Mouse (Mus musculus) liver, embryonic 12.5 days (tissue): Measurements from ENCODE around the gene Slc4a3. TPM values are rescaled to one million over a fixed set of nuclear protein-coding genes. Genes with fewer than 3 reads are reported as not detected.

Source experiments
- polyA plus RNA-seq: library from polyadenylated mRNA; unstranded; fragments of >200 nt; fragmentation: Nextera tagmentation; extraction: Ambion mirVana; gene quantifications from 2 replicates; pipeline ENCODE4 v1.2.1, GENCODE M21; 2016

Gene Slc4a3
- polyA plus RNA-seq, 1 experiment from 2014 or later = 2.4 TPM

Other genes starting within 250 kb of the Slc4a3 start
- 66.3 and 67.4 TPM in 2 replicates for gene Dnpep, start 228.3 kb upstream of the Slc4a3 start, polyA plus RNA-seq
- 6.9 and 7.4 TPM in 2 replicates for gene Des, start 185.9 kb upstream of the Slc4a3 start, polyA plus RNA-seq
- gene Speg, start 171.0 kb upstream of the Slc4a3 start, polyA plus RNA-seq = 11.4 and 14.3 TPM in 2 replicates
- 44.0 and 47.9 TPM in 2 replicates for gene Gmppa, start 110.3 kb upstream of the Slc4a3 start, polyA plus RNA-seq
- gene Asic4, start 95.8 kb upstream of the Slc4a3 start, polyA plus RNA-seq = 0.83 and 1.3 TPM in 2 replicates
- gene Chpf, start 67.0 kb upstream of the Slc4a3 start, polyA plus RNA-seq = 13.0 and 14.5 TPM in 2 replicates
- 0.18 and 0.20 TPM in 2 replicates for gene Tmem198, start 66.7 kb upstream of the Slc4a3 start, polyA plus RNA-seq
- gene Obsl1, start 39.8 kb upstream of the Slc4a3 start, polyA plus RNA-seq = 25.2 and 27.9 TPM in 2 replicates
- gene Inha, start 39.2 kb upstream of the Slc4a3 start, polyA plus RNA-seq = 1.1 and 1.2 TPM in 2 replicates
- 10.2 and 10.5 TPM in 2 replicates for gene Stk11ip, start 24.7 kb upstream of the Slc4a3 start, polyA plus RNA-seq